Mouse (Mus musculus): ENCODE data around the gene Dennd4b.

DNA sequence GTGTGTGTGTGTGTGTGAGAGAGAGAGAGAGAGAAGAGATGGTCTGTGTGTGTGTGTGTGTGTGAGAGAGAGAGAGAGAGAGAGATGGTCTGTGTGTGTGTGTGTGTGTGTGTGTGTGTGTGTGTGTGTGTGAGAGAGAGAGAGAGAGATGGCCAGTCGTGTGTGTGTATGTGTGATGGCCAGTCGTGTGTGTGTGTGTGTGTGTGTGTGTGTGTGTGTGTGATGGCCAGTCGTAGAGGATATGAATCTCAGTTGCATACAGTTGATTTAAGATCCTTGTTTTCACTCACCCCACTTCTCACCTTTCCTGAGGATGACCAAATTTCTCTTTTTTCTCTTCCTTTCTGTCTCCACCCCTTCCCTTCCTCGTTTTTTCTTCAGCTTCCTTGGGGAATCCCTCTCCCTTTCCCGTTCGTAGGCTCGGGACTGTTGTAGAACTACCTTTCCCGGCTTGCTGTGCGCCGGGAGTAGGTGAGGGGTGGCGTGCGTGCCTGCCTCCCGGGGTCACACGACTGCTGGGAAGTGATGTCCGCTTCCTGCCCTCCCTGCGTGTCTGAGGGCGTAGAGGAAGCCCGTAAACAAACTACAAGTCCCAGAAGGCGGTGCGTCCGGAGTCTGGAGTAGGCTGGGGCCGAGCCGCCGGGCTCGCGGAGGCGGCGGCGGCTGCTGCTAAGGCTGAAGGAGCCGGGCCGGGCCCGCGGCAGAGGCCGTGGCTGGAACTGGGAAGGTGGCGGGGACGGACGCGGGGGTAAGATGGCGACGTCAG is 11.1 kb upstream of the Dennd4b start, which contains the start of gene Crtc2:
- TF ChIP-seq GATA1 (IDR thresholded peaks at IDR 0.05; ENCODE audit: borderline replicate concordance, low read length) (no peak), FLI1 (IDR thresholded peaks at IDR 0.05; ENCODE audit: low read length) (0 out of 2 replicates have a peak, but pooled peaks have one; percentile 25)
